ENCODE assay signal across 8 mouse cellular contexts in the genomic region with DNA sequence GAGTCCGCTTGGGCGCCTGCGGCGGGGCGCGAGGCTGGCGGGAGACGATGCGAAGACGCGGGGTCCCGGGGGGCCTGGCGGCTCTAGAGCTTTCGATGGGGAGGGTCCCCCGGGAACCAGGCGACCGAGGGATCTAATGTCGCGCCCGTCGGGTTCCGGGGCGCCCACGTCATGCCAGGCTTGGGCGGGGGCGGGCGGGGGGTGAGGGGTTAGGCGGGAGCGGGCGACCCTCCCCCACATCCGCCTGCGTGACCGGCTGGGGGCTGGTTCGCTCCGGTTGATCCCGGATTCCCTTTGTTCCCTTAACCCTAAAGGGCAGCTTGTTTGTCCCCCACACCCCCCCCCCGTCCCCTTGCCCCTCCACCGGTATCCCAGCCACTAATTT. TPM values are rescaled to one million over a fixed set of nuclear protein-coding genes. Genes with fewer than 3 reads are reported as not detected.
A peak's percentile ranks its signal among the peaks of the same experiment; 100 is the strongest.
DNase-seq lines count a peak whose midpoint lies in the region; ATAC-seq lines count a peak whose summit lies in the region.

No protein-coding gene starts in this region.

- H3K4me3 ChIP-seq in heart, embryonic 13.5 days: peak overlapping the region; percentile 98
- peak overlapping the region; percentile 99 for H3K4me3 ChIP-seq in forebrain, embryonic 15.5 days
- peak overlapping the region; percentile 85 for H3K4me3 ChIP-seq in liver, embryonic 13.5 days (replicated peaks)

- H3K27ac ChIP-seq in heart, embryonic 13.5 days (replicated peaks): peak overlapping the region; percentile 99
- peak overlapping the region; percentile 98 for H3K27ac ChIP-seq in forebrain, embryonic 15.5 days (replicated peaks)
- H3K27ac ChIP-seq in liver, embryonic 13.5 days: peak overlapping the region; percentile 90

- H3K4me2 ChIP-seq in heart, embryonic 13.5 days: peak overlapping the region; percentile 78
- peak overlapping the region; percentile 58 for H3K4me2 ChIP-seq in forebrain, embryonic 15.5 days (replicated peaks)
- peak overlapping the region; percentile 85 for H3K4me2 ChIP-seq in liver, embryonic 13.5 days

- under 1% methylated on average over 37 of the region's 38 CpGs for WGBS in heart, embryonic 13.5 days
- WGBS in forebrain, embryonic 15.5 days: under 1% methylated on average over 33 of the region's 38 CpGs
- under 1% methylated on average over 38 of the region's 38 CpGs for WGBS in liver, embryonic 13.5 days (ENCODE audit: insufficient replicate concordance)

- peaks cover 21% of the 10 kb centered on the region for H3K36me3 ChIP-seq in heart, embryonic 13.5 days
- no peaks in the 10 kb centered on the region for H3K36me3 ChIP-seq in forebrain, embryonic 15.5 days
- H3K36me3 ChIP-seq in liver, embryonic 13.5 days: peaks cover 26% of the 10 kb centered on the region

- H3K9me3 ChIP-seq in heart, embryonic 13.5 days: no peaks in the 10 kb centered on the region
- no peaks in the 10 kb centered on the region for H3K9me3 ChIP-seq in forebrain, embryonic 15.5 days
- no peaks in the 10 kb centered on the region for H3K9me3 ChIP-seq in liver, embryonic 13.5 days (replicated peaks)

- peak; percentile 70 for ATAC-seq in heart, embryonic 13.5 days (ENCODE audit: extremely low read depth, insufficient number of reproducible peaks, low FRiP score, low TSS enrichment)
- peak; percentile 79 for ATAC-seq in forebrain, embryonic 15.5 days (replicated peaks)
- ATAC-seq in liver, embryonic 13.5 days (ENCODE audit: low read depth): peak; percentile 50

- H3K9ac ChIP-seq in heart, embryonic 13.5 days: peak overlapping the region; percentile 99
- H3K9ac ChIP-seq in forebrain, embryonic 15.5 days (replicated peaks): peak overlapping the region; percentile 99
- peak overlapping the region; percentile 97 for H3K9ac ChIP-seq in liver, embryonic 13.5 days

- peaks cover 39% of the 10 kb centered on the region for H3K4me1 ChIP-seq in heart, embryonic 13.5 days
- peaks cover 26% of the 10 kb centered on the region for H3K4me1 ChIP-seq in forebrain, embryonic 15.5 days
- peaks cover 62% of the 10 kb centered on the region for H3K4me1 ChIP-seq in liver, embryonic 13.5 days (replicated peaks)

- no peaks in the 10 kb centered on the region for H3K27me3 ChIP-seq in heart, embryonic 13.5 days (replicated peaks)
- no peaks in the 10 kb centered on the region for H3K27me3 ChIP-seq in forebrain, embryonic 15.5 days
- no peaks in the 10 kb centered on the region for H3K27me3 ChIP-seq in liver, embryonic 13.5 days

- no peak for DNase-seq in heart, adult 9 months (ENCODE audit: low spot score in 2 of 2)
- peak; percentile 82 for DNase-seq in ES-CJ7 (ENCODE audit: low read depth, low spot score)
- DNase-seq in liver, embryonic 13.5 days: no peak
- DNase-seq in spleen, adult 18-20 months: no peak
- no peak for DNase-seq in thymus, postnatal 36 days
- no peak for DNase-seq in layer of hippocampus, postnatal 10 days (ENCODE audit: low spot score in 2 of 2)

RNA-seq across cellular contexts. Expression of a gene that starts 0.3 kb away (rescaled TPM):
- polyA plus RNA-seq in heart, embryonic 13.5 days (2015; fragmentation: Nextera tagmentation; extraction: Ambion mirVana): 43.1 and 44.5 TPM in 2 replicates
- polyA plus RNA-seq in forebrain, embryonic 15.5 days (2015; fragmentation: Nextera tagmentation; extraction: Ambion mirVana): 58.8 and 59.7 TPM in 2 replicates
- polyA plus RNA-seq in liver, embryonic 13.5 days (2015; fragmentation: Nextera tagmentation; extraction: Ambion mirVana): 28.7 and 36.8 TPM in 2 replicates
- total RNA-seq in layer of hippocampus, postnatal 10 days (2021): 10 to 100 TPM; 66.1 to 80.8 TPM

RNA-seq across cellular contexts. Expression of a gene that starts 21.7 kb away (rescaled TPM):
- 1.8 and 2.4 TPM in 2 replicates for polyA plus RNA-seq in heart, embryonic 13.5 days (2015; fragmentation: Nextera tagmentation; extraction: Ambion mirVana)
- polyA plus RNA-seq in forebrain, embryonic 15.5 days (2015; fragmentation: Nextera tagmentation; extraction: Ambion mirVana): 3.1 and 3.6 TPM in 2 replicates
- 2.3 and 2.7 TPM in 2 replicates for polyA plus RNA-seq in liver, embryonic 13.5 days (2015; fragmentation: Nextera tagmentation; extraction: Ambion mirVana)
- total RNA-seq in layer of hippocampus, postnatal 10 days (2021): 10 to 100 TPM; 10.0 to 10.7 TPM

RNA-seq across cellular contexts. Expression of a gene that starts 21.7 kb away (rescaled TPM):
- 16.4 and 17.3 TPM in 2 replicates for polyA plus RNA-seq in heart, embryonic 13.5 days (2015; fragmentation: Nextera tagmentation; extraction: Ambion mirVana)
- 17.7 and 19.9 TPM in 2 replicates for polyA plus RNA-seq in forebrain, embryonic 15.5 days (2015; fragmentation: Nextera tagmentation; extraction: Ambion mirVana)
- polyA plus RNA-seq in liver, embryonic 13.5 days (2015; fragmentation: Nextera tagmentation; extraction: Ambion mirVana): 38.9 and 45.9 TPM in 2 replicates
- total RNA-seq in layer of hippocampus, postnatal 10 days (2021): 1 to 10 TPM; 5.7 TPM
